Mouse (Mus musculus): ENCODE results near the gene Vcp.

DNA sequence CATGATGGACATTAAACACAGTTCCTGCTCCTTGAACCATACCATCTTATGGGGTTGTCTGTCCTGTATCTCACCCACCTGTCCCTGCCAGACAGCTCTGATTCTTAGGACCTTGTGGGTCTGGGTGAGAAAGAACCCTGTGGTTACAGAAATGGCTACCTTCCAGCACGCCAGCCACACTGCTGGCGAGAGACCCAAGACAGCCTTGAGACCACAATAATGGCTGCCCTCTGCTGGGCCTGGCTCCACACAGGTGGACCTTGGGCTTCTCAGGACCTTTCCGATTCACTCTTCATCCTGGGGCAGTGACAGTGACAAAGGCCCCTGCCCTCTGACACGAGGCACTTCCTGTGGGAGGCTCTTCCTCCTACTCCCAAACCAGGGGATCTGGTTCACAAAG lies 40.9 kb downstream of the Vcp start:
- no peak for TF ChIP-seq CTCF (IDR thresholded peaks at IDR 0.05; ENCODE audit: borderline replicate concordance, insufficient read depth, low read length)
- 0 out of 2 replicates have a peak, but pooled peaks have one; percentile 26 for TF ChIP-seq POLR2A (IDR thresholded peaks at IDR 0.05; ENCODE audit: low read depth, low read length)
